Mouse (Mus musculus) midbrain, postnatal 0 days (tissue): ENCODE results near the gene Gm10521. TPM values are rescaled to one million over a fixed set of nuclear protein-coding genes. Genes with fewer than 3 reads are reported as not detected.

Experiments used
- ATAC-seq: fragments of 200-750 bp; cut with Nextera tagmentation; 2 replicates; pipeline ENCODE4 v1.8.0; 2017; ENCODE audit warnings: moderate number of reproducible peaks, mild to moderate bottlenecking, moderate TSS enrichment, moderate library complexity; ENCODE audit not compliant: low FRiP score
- DNase-seq: peaks from one replicate; pipeline ENCODE4 v3.0.0-alpha.2; 2015; ENCODE audit warnings: low spot score
- H3K27ac ChIP-seq: fragments of 300-500 bp; sonication (generic); 2 replicates; pipeline ENCODE4 v1.5.1; 2014; ENCODE audit warnings: low read depth, mild to moderate bottlenecking, low read length, mixed read lengths
- H3K27me3 ChIP-seq: fragments of 300-500 bp; sonication (generic); 2 replicates; pipeline ENCODE4 v1.6.1; 2014; ENCODE audit warnings: low read length, control low read depth, mixed read lengths; ENCODE audit not compliant: insufficient read depth
- H3K36me3 ChIP-seq: fragments of 300-500 bp; sonication (generic); 2 replicates; pipeline ENCODE4 v1.6.1; 2014; ENCODE audit warnings: low read length, control low read depth, mixed read lengths; ENCODE audit not compliant: insufficient read depth
- H3K4me1 ChIP-seq: fragments of 300-500 bp; sonication (generic); 2 replicates; pipeline ENCODE4 v1.6.1; 2014; ENCODE audit warnings: mild to moderate bottlenecking, control low read depth, antibody characterized with exemption, low read length, mixed read lengths; ENCODE audit not compliant: insufficient read depth
- H3K4me2 ChIP-seq: fragments of 300-500 bp; sonication (generic); 2 replicates; pipeline ENCODE4 v1.6.1; 2014; ENCODE audit warnings: low read depth, mild to moderate bottlenecking, low read length, mixed read lengths; ENCODE audit not compliant: poor library complexity, severe bottlenecking
- H3K4me3 ChIP-seq: fragments of 300-500 bp; sonication (generic); 2 replicates; pipeline ENCODE4 v1.5.1; 2014; ENCODE audit warnings: low read depth, mild to moderate bottlenecking, low read length, moderate library complexity
- H3K9ac ChIP-seq: fragments of 300-500 bp; sonication (generic); replicated peaks from 2 replicates; pipeline ENCODE4 v1.6.1; 2014; ENCODE audit warnings: mild to moderate bottlenecking, low read length, moderate library complexity, mixed read lengths; ENCODE audit not compliant: poor library complexity, severe bottlenecking
- H3K9me3 ChIP-seq: fragments of 300-500 bp; sonication (generic); 2 replicates; pipeline ENCODE4 v1.6.1; 2016; ENCODE audit warnings: low read length, control low read depth
- CTCF ChIP-seq: IDR thresholded peaks from 2 replicates; pipeline ENCODE4 v1.5.1; 2016; ENCODE audit warnings: antibody characterized with exemption, mild to moderate bottlenecking
- WGBS: fragments of 180-500 bp; shearing (Covaris S2); extraction: QIAGEN DNeasy Blood & Tissue Kit; methylation state at CpG from one replicate; pipeline ENCODE4 v1.1.7; 2014; 5-methylcytosine and 5-hydroxymethylcytosine counted together
- polyA plus RNA-seq: library from polyadenylated mRNA; unstranded; fragments of >200 nt; fragmentation: Nextera tagmentation; extraction: Ambion mirVana; gene quantifications from 2 replicates; pipeline ENCODE4 v1.2.1, GENCODE M21; 2015
- total RNA-seq: library from RNA; depleted of rRNA; stranded (reverse); fragments of >200 nt; gene quantifications from 2 replicates; pipeline ENCODE4 v1.2.3, GENCODE M21; 2014

The Gm10521 gene
- total and polyA plus RNA-seq, 2 experiments from 2014 or later = not detected

DNA sequence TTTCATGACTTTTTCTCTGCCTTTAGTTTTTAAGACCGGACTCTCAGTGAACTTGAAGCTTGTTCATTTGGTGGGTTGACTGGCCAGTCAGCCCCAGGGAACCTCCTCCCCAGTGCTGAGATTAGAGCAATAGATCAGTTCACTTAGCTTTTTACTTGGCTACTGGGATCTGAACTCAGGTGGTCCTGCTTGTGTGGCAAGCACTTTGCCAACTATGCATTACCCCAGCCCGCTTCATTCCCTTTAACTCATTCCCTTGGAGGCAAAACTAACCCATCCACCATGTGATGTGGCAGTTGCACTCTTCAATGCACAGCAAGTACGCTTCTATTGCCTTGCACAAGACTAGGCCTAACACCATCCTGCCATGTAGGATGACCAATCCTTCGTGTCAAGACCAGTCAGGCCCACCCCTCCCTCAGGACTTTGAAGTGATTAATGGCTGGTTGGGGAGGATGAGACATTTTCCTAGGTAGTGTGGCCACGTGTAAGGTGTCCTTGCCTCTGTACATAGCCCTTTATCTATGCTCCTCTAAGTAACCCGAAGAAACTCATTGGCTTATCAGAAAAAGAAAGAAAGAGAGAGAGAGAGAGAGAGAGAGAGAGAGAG lies 24.5 kb downstream of the Gm10521 start:
- no peak overlapping the region for H3K9ac ChIP-seq
- no peaks in the 10 kb centered on the region for H3K4me1 ChIP-seq
- no peaks in the 10 kb centered on the region for H3K36me3 ChIP-seq
- WGBS = 85% methylated on average over 6 of the region's 6 CpGs
- ATAC-seq (no peak), DNase-seq (no peak)
- no peak overlapping the region for H3K4me2 ChIP-seq
- no peak overlapping the region for H3K4me3 ChIP-seq
- H3K27me3 ChIP-seq = no peaks in the 10 kb centered on the region
- no peak overlapping the region for H3K27ac ChIP-seq
- no peak for TF ChIP-seq CTCF
- H3K9me3 ChIP-seq = no peaks in the 10 kb centered on the region

DNA sequence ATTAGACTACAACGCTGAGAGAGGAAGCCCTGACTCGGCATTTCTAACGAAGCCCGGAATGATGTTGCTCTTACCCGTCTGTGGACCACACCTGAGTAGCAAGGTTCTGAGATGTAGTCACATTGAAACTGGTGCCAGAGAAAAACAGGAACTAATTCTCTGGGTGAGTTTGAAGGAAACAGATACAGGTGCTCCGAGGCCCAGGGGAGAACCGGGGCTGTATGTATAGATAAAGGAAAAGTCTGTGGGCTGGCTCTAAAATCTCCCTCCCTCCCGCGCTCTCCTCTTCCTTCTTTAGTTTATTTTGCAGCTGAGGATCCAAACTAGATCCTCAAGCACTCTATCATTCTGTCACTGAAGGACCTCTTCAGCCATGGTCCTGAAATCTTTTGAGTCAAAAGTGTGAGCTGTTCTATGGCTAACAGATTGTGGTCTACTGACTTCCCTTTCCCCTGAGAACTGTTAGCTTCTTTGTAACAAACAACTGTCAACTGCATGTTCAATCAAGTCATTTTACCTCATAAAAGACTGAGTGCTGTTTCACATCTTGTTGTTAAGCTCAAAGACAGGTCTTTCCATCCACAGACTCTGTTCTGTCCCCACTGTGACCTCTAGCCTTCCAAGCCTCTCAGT lies 25.6 kb downstream of the Gm10521 start:
- H3K4me3 ChIP-seq = no peak overlapping the region
- H3K4me1 ChIP-seq = no peaks in the 10 kb centered on the region
- ATAC-seq = no peak
- 94% methylated on average over 9 of the region's 9 CpGs for WGBS
- H3K27me3 ChIP-seq = no peaks in the 10 kb centered on the region
- H3K9ac ChIP-seq = no peak overlapping the region
- no peak for TF ChIP-seq CTCF
- no peaks in the 10 kb centered on the region for H3K9me3 ChIP-seq
- H3K27ac ChIP-seq = no peak overlapping the region
- DNase-seq = no peak
- no peaks in the 10 kb centered on the region for H3K36me3 ChIP-seq
- H3K4me2 ChIP-seq = no peak overlapping the region

DNA sequence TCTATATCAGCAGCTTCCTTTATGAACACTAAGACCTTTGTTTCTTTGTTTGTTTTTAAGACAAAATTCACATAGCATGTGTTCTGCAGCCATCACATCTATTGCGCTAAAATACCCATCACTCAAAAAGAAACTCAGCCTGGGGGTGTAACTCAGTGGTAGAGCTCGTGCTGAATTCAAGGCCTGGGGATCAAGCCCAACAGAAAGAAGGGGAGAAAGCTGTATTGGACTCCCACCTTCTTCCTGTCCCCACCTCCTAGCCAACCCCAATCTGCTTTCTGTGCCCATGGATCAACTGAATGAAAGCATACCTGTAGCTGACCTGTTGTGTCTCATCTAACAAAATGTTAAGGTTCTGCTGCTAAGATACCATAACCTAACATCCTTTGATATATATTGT lies 26.2 kb downstream of the Gm10521 start:
- DNase-seq (no peak), ATAC-seq (no peak)
- H3K36me3 ChIP-seq = no peaks in the 10 kb centered on the region
- H3K4me3 ChIP-seq = no peak overlapping the region
- H3K27me3 ChIP-seq = no peaks in the 10 kb centered on the region
- TF ChIP-seq CTCF = no peak
- no peaks in the 10 kb centered on the region for H3K9me3 ChIP-seq
- no peak overlapping the region for H3K27ac ChIP-seq
- no peak overlapping the region for H3K4me2 ChIP-seq
- H3K4me1 ChIP-seq = no peaks in the 10 kb centered on the region
- WGBS = 88% methylated on average over 2 of the region's 2 CpGs
- H3K9ac ChIP-seq = no peak overlapping the region

DNA sequence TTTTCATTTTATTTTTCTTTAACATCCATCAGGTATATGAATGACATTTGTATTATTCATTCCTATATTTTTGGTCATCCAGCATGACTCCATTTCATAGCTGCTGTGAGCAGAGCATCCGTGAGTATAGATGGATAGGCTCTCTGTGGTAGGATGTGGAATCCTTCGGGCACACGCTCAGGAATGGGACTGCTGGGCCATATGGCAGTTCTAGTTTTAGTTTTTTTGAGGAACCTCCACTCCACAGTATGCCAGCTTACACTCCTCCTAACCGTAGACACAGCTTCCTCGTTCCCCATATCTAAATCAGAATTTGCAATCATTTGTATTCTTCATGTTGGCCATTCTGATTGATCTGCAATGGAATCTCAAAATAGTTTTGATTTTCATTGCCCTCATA lies 27.4 kb downstream of the Gm10521 start:
- Histone ChIP-seq H3K9me3 (no peaks in the 10 kb centered on the region), H3K4me3 (no peak overlapping the region), H3K4me1 (no peaks in the 10 kb centered on the region), H3K36me3 (no peaks in the 10 kb centered on the region), H3K27ac (no peak overlapping the region), H3K27me3 (no peaks in the 10 kb centered on the region), H3K9ac (no peak overlapping the region), H3K4me2 (no peak overlapping the region)
- DNase-seq (no peak), ATAC-seq (no peak)
- TF ChIP-seq CTCF = no peak
- WGBS = 93% methylated on average over 5 of the region's 5 CpGs

DNA sequence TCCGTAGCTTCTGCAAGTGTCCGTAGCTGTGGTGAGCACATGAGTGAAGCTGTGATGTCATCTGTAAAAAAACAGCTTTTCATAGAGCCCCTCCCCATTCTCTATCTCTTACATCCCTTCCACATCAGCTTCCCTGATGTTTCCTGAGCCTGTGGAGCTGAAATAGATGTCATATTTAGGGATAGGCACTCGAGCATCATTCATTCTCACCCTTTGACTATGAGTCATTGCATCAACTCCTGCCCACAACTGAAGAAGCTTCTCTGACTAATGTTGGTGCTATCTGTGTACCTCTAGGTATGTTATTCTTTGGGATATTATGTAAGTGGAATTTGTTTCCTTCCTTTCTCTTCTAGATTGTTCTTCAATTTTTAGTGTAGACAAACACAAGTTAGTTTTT lies 29.4 kb downstream of the Gm10521 start:
- Histone ChIP-seq H3K27ac (no peak overlapping the region), H3K27me3 (no peaks in the 10 kb centered on the region), H3K36me3 (no peaks in the 10 kb centered on the region), H3K9ac (no peak overlapping the region), H3K4me3 (no peak overlapping the region), H3K9me3 (no peaks in the 10 kb centered on the region), H3K4me1 (no peaks in the 10 kb centered on the region), H3K4me2 (no peak overlapping the region)
- TF ChIP-seq CTCF = no peak
- ATAC-seq (no peak), DNase-seq (no peak)
- 72% methylated on average over 3 of the region's 3 CpGs for WGBS

DNA sequence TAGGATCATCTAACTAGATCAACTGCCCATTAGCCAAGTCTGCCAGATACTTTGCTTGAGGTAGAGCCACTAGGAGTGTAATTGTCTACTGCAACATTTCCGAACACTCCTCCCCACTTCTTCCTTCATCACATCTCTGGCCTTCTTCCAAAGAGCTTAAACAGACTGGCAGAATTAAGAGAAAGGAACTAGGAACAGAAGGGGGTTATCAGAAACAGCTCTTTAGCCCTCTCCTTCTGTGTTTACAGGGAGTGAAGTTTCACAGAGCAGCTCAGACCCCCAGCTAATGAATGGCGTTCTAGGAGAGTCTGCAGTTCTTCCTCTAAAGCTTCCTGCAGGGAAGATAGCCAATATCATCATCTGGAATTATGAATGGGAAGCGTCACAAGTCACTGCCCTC lies 38.4 kb downstream of the Gm10521 start:
- no peaks in the 10 kb centered on the region for H3K4me1 ChIP-seq
- no peaks in the 10 kb centered on the region for H3K27me3 ChIP-seq
- WGBS = 73% methylated on average over 3 of the region's 3 CpGs
- H3K36me3 ChIP-seq = no peaks in the 10 kb centered on the region
- ATAC-seq = no peak
- no peak for DNase-seq
- H3K4me3 ChIP-seq = no peak overlapping the region
- H3K4me2 ChIP-seq = no peak overlapping the region
- no peak overlapping the region for H3K9ac ChIP-seq
- no peaks in the 10 kb centered on the region for H3K9me3 ChIP-seq
- TF ChIP-seq CTCF = no peak
- H3K27ac ChIP-seq = no peak overlapping the region
